Mouse (Mus musculus) forebrain, embryonic 11.5 days (tissue): Measurements from ENCODE around the gene Prkce. TPM values are rescaled to one million over a fixed set of nuclear protein-coding genes. Genes with fewer than 3 reads are reported as not detected.

Source experiments
- ATAC-seq: fragments of 200-750 bp; cut with Nextera tagmentation; replicated peaks from 2 replicates; pipeline ENCODE4 v1.8.0; 2017; ENCODE audit warnings: moderate TSS enrichment; ENCODE audit not compliant: low FRiP score
- DNase-seq: peaks from one replicate; pipeline ENCODE4 v3.0.0-alpha.2; 2017; ENCODE audit warnings: low spot score
- H3K27ac ChIP-seq: fragments of 300-500 bp; sonication (generic); 2 replicates; pipeline ENCODE4 v1.5.1; 2014; ENCODE audit warnings: low read depth, low read length
- H3K27me3 ChIP-seq: fragments of 300-500 bp; sonication (generic); 2 replicates; pipeline ENCODE4 v1.6.1; 2014; ENCODE audit warnings: mild to moderate bottlenecking, low read length, mixed read lengths; ENCODE audit not compliant: control insufficient read depth, insufficient read depth
- H3K36me3 ChIP-seq: fragments of 300-500 bp; sonication (generic); 2 replicates; pipeline ENCODE4 v1.6.1; 2014; ENCODE audit warnings: mild to moderate bottlenecking, low read length, moderate library complexity, mixed read lengths; ENCODE audit not compliant: control insufficient read depth, insufficient read depth
- H3K4me1 ChIP-seq: fragments of 300-500 bp; sonication (generic); replicated peaks from 2 replicates; pipeline ENCODE4 v1.6.1; 2014; ENCODE audit warnings: low read length, mixed read lengths; ENCODE audit not compliant: control insufficient read depth, insufficient read depth
- H3K4me2 ChIP-seq: fragments of 300-500 bp; sonication (generic); 2 replicates; pipeline ENCODE4 v1.6.1; 2014; ENCODE audit warnings: low read depth, mild to moderate bottlenecking, low read length, moderate library complexity, mixed read lengths; ENCODE audit not compliant: severe bottlenecking
- H3K4me3 ChIP-seq: fragments of 300-500 bp; sonication (generic); 2 replicates; pipeline ENCODE4 v1.5.1; 2014; ENCODE audit warnings: low read depth, low read length
- H3K9ac ChIP-seq: fragments of 300-500 bp; sonication (generic); 2 replicates; pipeline ENCODE4 v1.6.1; 2014; ENCODE audit warnings: low read length
- H3K9me3 ChIP-seq: fragments of 300-500 bp; sonication (generic); 2 replicates; pipeline ENCODE4 v1.6.1; 2016; ENCODE audit warnings: low read length, mixed read lengths; ENCODE audit not compliant: control insufficient read depth
- WGBS: fragments of 180-500 bp; shearing (Covaris S2); extraction: QIAGEN DNeasy Blood & Tissue Kit; methylation state at CpG from one replicate; pipeline ENCODE4 v1.1.7; 2014; 5-methylcytosine and 5-hydroxymethylcytosine counted together
- polyA plus RNA-seq: library from polyadenylated mRNA; unstranded; fragments of >200 nt; fragmentation: Nextera tagmentation; extraction: Ambion mirVana; gene quantifications from 2 replicates; pipeline ENCODE4 v1.2.1, GENCODE M21; 2014

Prkce gene
- polyA plus RNA-seq, 1 experiment from 2014 or later, result 6.0 TPM

GRCm38 (mm10) chr17:86591241-86591640 is 423.7 kb downstream of the Prkce start:
- Histone ChIP-seq H3K4me1 (no peaks in the 10 kb centered on the region), H3K36me3 (no peaks in the 10 kb centered on the region), H3K27me3 (no peaks in the 10 kb centered on the region), H3K27ac (no peak overlapping the region), H3K4me2 (no peak overlapping the region), H3K4me3 (no peak overlapping the region), H3K9ac (no peak overlapping the region), H3K9me3 (no peaks in the 10 kb centered on the region)
- no peak for DNase-seq
- 92% methylated on average over 10 of the region's 10 CpGs for WGBS
- ATAC-seq, result no peak

DNA sequence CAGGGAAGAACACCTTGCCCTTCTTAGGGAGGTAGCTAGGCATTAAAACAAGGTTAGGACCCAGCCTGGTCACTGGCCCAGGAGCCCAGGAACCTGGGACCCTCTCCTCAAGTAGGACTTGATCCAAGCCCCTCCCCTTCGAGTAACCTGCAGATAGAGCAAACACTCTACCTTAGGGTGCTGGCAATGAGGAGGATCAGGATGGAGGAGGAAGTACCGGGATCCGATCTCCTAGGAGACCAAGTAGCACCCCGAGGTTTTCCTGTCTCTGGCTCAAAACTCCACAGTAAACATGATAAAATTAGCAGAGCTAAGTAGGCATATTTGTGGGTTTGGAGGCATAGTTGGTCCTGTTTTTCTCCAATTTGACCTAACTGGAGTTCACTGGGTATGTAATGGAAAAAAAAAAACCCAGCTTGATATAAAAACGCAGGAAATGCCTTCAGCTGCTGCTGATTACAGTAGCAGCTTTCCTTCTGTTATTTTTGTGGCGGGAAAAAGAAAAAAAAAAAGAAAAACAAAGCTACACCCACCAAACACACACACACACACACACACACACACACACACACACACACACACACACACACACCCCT is 425.5 kb downstream of the Prkce start:
- ATAC-seq (no peak), DNase-seq (no peak)
- H3K9ac ChIP-seq, result no peak overlapping the region
- H3K27me3 ChIP-seq, result no peaks in the 10 kb centered on the region
- no peak overlapping the region for H3K4me3 ChIP-seq
- 75% methylated on average over 6 of the region's 6 CpGs for WGBS
- no peak overlapping the region for H3K27ac ChIP-seq
- no peaks in the 10 kb centered on the region for H3K36me3 ChIP-seq
- H3K4me1 ChIP-seq, result no peaks in the 10 kb centered on the region
- no peaks in the 10 kb centered on the region for H3K9me3 ChIP-seq
- no peak overlapping the region for H3K4me2 ChIP-seq

DNA sequence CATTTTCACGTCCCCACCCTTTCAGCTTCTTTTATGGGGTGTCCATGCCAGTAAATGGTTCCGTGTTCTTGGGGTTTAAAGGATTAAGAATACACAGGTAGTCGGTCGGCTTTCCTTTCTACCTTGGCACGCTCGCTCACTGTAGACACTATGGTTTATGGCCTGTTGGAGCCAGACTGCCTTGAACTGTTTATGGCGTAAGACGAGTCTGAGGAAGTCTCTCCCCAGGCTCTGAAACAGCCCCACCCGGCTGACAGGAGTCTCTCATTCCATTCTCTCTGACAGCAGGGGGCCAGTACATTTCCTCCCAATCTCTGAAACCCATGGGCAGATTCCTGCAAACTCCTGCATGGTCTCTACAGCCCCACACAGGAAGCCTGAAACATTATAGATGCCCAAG is 427.9 kb downstream of the Prkce start:
- WGBS, result 82% methylated on average over 9 of the region's 9 CpGs
- Histone ChIP-seq H3K27me3 (no peaks in the 10 kb centered on the region), H3K27ac (no peak overlapping the region), H3K9ac (no peak overlapping the region), H3K9me3 (no peaks in the 10 kb centered on the region), H3K4me2 (no peak overlapping the region), H3K4me3 (no peak overlapping the region), H3K36me3 (no peaks in the 10 kb centered on the region), H3K4me1 (no peaks in the 10 kb centered on the region)
- DNase-seq (no peak), ATAC-seq (no peak)

DNA sequence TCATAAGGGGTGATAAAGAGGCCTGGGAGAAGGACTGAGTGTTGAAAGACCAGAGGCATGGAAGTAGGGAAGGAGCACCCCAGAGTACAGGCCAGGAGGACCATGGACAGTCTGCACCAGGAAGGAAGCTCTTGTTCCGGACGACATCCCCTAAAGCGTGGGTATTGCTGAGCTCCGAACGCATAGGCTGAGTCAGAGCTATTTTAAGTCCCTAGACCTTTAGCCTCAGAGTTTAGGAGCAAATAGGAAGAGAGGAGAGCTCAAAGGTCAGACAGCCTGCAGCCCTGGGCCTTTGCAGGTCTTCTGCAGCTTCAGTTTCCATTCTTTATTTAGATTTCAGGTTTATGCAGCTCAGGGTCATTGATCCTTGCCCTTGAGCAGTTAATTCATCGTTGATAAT is 433.5 kb downstream of the Prkce start:
- 83% methylated on average over 6 of the region's 6 CpGs for WGBS
- Histone ChIP-seq H3K9ac (no peak overlapping the region), H3K9me3 (no peaks in the 10 kb centered on the region), H3K4me3 (no peak overlapping the region), H3K27me3 (no peaks in the 10 kb centered on the region), H3K4me1 (no peaks in the 10 kb centered on the region), H3K36me3 (no peaks in the 10 kb centered on the region), H3K4me2 (no peak overlapping the region), H3K27ac (no peak overlapping the region)
- no peak for DNase-seq
- ATAC-seq, result no peak

GRCm38 (mm10) chr17:86601901-86602300 is 434.3 kb downstream of the Prkce start:
- 84% methylated on average over 2 of the region's 2 CpGs for WGBS
- no peaks in the 10 kb centered on the region for H3K27me3 ChIP-seq

GRCm38 (mm10) chr17:86603848-86604444 is 436.4 kb downstream of the Prkce start:
- Histone ChIP-seq H3K27ac (no peak overlapping the region), H3K4me2 (no peak overlapping the region), H3K4me1 (no peaks in the 10 kb centered on the region), H3K4me3 (no peak overlapping the region), H3K9me3 (no peaks in the 10 kb centered on the region), H3K36me3 (no peaks in the 10 kb centered on the region), H3K27me3 (no peaks in the 10 kb centered on the region), H3K9ac (no peak overlapping the region)
- ATAC-seq (no peak), DNase-seq (no peak)
- 94% methylated on average over 5 of the region's 5 CpGs for WGBS

More at GRCm38 (mm10) chr17:86601901-86602300, 434.3 kb downstream of the Prkce start:
- H3K4me2 ChIP-seq, result no peak overlapping the region
- no peak overlapping the region for H3K9ac ChIP-seq
- no peaks in the 10 kb centered on the region for H3K9me3 ChIP-seq
- H3K36me3 ChIP-seq, result no peaks in the 10 kb centered on the region
- no peak overlapping the region for H3K27ac ChIP-seq
- ATAC-seq (no peak), DNase-seq (no peak)
- H3K4me3 ChIP-seq, result no peak overlapping the region
- H3K4me1 ChIP-seq, result no peaks in the 10 kb centered on the region

DNA sequence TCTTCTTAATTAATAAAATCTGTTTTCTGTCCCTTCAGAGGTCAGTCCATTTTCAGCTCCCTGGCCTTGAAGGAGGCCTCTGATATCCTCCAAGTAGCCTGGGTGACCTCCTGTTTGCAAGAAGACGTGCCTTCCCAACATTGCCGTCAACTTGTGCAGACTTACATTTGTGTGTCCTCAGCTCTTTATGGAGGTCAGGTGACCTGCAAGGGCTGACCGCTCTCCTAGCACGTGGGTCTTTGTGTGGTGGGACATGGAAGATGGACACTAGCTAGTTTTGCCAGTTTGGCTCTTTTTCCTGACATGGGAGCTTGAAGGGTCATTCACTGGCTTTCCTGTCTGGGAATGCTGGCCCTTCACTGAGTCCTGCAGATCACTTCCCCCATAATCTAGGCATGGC is 440.4 kb downstream of the Prkce start:
- DNase-seq (no peak), ATAC-seq (no peak)
- no peaks in the 10 kb centered on the region for H3K27me3 ChIP-seq
- H3K4me1 ChIP-seq, result no peaks in the 10 kb centered on the region
- H3K9ac ChIP-seq, result no peak overlapping the region
- H3K9me3 ChIP-seq, result no peaks in the 10 kb centered on the region
- WGBS, result 85% methylated on average over 4 of the region's 4 CpGs
- no peaks in the 10 kb centered on the region for H3K36me3 ChIP-seq
- H3K4me2 ChIP-seq, result no peak overlapping the region
- no peak overlapping the region for H3K27ac ChIP-seq
- no peak overlapping the region for H3K4me3 ChIP-seq

GRCm38 (mm10) chr17:86610271-86610969 is 442.8 kb downstream of the Prkce start:
- H3K4me1 ChIP-seq, result no peaks in the 10 kb centered on the region
- 80% methylated on average over 8 of the region's 8 CpGs for WGBS
- no peak overlapping the region for H3K4me2 ChIP-seq
- no peaks in the 10 kb centered on the region for H3K27me3 ChIP-seq
- no peaks in the 10 kb centered on the region for H3K36me3 ChIP-seq
- ATAC-seq (no peak), DNase-seq (no peak)
- H3K4me3 ChIP-seq, result no peak overlapping the region
- no peaks in the 10 kb centered on the region for H3K9me3 ChIP-seq
- no peak overlapping the region for H3K27ac ChIP-seq
- no peak overlapping the region for H3K9ac ChIP-seq

GRCm38 (mm10) chr17:86611772-86612171 is 444.2 kb downstream of the Prkce start:
- Histone ChIP-seq H3K27ac (no peak overlapping the region), H3K4me3 (no peak overlapping the region), H3K4me2 (no peak overlapping the region), H3K36me3 (no peaks in the 10 kb centered on the region), H3K9ac (no peak overlapping the region), H3K9me3 (no peaks in the 10 kb centered on the region), H3K4me1 (no peaks in the 10 kb centered on the region), H3K27me3 (no peaks in the 10 kb centered on the region)
- DNase-seq, result no peak
- 67% methylated on average over 5 of the region's 5 CpGs for WGBS
- no peak for ATAC-seq
